Mouse (Mus musculus) liver, embryonic 16.5 days (tissue): ENCODE data around the gene Aox4. TPM values are rescaled to one million over a fixed set of nuclear protein-coding genes. Genes with fewer than 3 reads are reported as not detected.

Experiments
- ATAC-seq: fragments of 200-750 bp; cut with Nextera tagmentation; 2 replicates; pipeline ENCODE4 v1.8.0; 2017; ENCODE audit warnings: low read depth, mild to moderate bottlenecking, moderate number of reproducible peaks, moderate library complexity
- H3K27ac ChIP-seq: fragments of 300-500 bp; sonication (generic); 2 replicates; pipeline ENCODE4 v1.5.1; 2014; ENCODE audit warnings: mild to moderate bottlenecking, low read length
- H3K27me3 ChIP-seq: fragments of 300-500 bp; sonication (generic); 2 replicates; pipeline ENCODE4 v1.6.1; 2014; ENCODE audit warnings: low read depth, low read length, mixed read lengths; ENCODE audit not compliant: control insufficient read depth, insufficient read depth
- H3K36me3 ChIP-seq: fragments of 300-500 bp; sonication (generic); 2 replicates; pipeline ENCODE4 v1.6.1; 2014; ENCODE audit warnings: mild to moderate bottlenecking; ENCODE audit not compliant: control insufficient read depth, insufficient read depth
- H3K4me1 ChIP-seq: fragments of 300-500 bp; sonication (generic); 2 replicates; pipeline ENCODE4 v1.6.1; 2014; ENCODE audit warnings: low read depth, low read length, mixed read lengths; ENCODE audit not compliant: control insufficient read depth
- H3K4me2 ChIP-seq: fragments of 300-500 bp; sonication (generic); 2 replicates; pipeline ENCODE4 v1.6.1; 2014; ENCODE audit warnings: low read depth, low read length, mixed read lengths
- H3K4me3 ChIP-seq: fragments of 300-500 bp; sonication (generic); 2 replicates; pipeline ENCODE4 v1.5.1; 2014; ENCODE audit warnings: low read depth, mild to moderate bottlenecking, low read length
- H3K9ac ChIP-seq: fragments of 300-500 bp; sonication (generic); 2 replicates; pipeline ENCODE4 v1.6.1; 2014; ENCODE audit warnings: low read depth, low read length
- H3K9me3 ChIP-seq: fragments of 300-500 bp; sonication (generic); replicated peaks from 2 replicates; pipeline ENCODE4 v1.6.1; 2016; ENCODE audit warnings: low read length; ENCODE audit not compliant: control insufficient read depth
- WGBS: fragments of 180-500 bp; shearing (Covaris S2); extraction: QIAGEN DNeasy Blood & Tissue Kit; methylation state at CpG from one replicate; pipeline ENCODE4 v1.1.7; 2014; ENCODE audit not compliant: insufficient replicate concordance; 5-methylcytosine and 5-hydroxymethylcytosine counted together
- polyA plus RNA-seq: library from polyadenylated mRNA; unstranded; fragments of >200 nt; fragmentation: Nextera tagmentation; extraction: Ambion mirVana; gene quantifications from 2 replicates; pipeline ENCODE4 v1.2.1, GENCODE M21; 2015

Aox4 gene
- polyA plus RNA-seq, 1 experiment from 2014 or later: 0.18 TPM

DNA sequence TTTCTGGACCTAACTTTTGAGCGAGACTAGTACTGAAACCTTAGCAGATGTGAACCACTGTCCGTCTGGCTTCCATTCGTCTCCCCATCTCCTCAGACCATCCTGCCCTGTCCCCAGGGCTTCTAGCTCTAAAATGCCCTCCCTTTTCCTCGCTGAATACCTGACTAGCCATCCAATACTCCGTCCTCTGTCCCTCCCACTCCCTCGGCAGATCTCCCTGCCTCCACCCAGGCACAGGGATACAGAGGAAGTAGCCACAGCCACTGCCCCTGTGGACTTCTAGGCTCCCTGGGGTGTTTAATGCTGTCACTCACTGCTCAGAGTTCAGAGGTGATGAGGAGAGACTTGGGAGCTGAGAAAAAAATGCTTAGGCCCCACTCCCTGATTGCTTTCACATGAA lies 91.8 kb downstream of the Aox4 start:
- no peak for ATAC-seq
- H3K36me3 ChIP-seq: no peaks in the 10 kb centered on the region
- H3K4me3 ChIP-seq: no peak overlapping the region
- no peak overlapping the region for H3K9ac ChIP-seq
- no peaks in the 10 kb centered on the region for H3K9me3 ChIP-seq
- no peak overlapping the region for H3K27ac ChIP-seq
- H3K4me1 ChIP-seq: no peaks in the 10 kb centered on the region
- WGBS: 57% methylated on average over 6 of the region's 6 CpGs
- no peak overlapping the region for H3K4me2 ChIP-seq
- no peaks in the 10 kb centered on the region for H3K27me3 ChIP-seq

DNA sequence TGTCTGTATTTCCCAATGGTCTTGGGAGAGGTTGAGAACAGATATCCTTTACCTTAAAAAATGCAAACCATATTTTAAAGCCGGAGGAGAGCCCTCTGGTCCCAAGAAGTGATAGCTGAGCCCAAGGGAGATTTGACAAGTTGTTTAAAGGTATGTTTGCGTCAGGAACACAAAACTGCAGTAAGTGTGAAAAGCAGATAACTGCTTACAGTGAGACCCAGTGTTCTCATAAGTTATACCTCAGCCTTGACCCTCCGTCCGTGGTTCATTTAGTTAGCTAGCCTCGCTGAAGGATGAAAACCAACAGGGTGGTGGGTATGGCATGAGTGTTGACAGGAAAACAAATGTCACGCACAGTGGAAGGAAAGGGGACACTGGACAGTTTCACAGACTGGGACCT lies 92.8 kb downstream of the Aox4 start:
- no peaks in the 10 kb centered on the region for H3K4me1 ChIP-seq

GRCm38 (mm10) chr1:58303726-58304125 lies 93.5 kb downstream of the Aox4 start:
- no peaks in the 10 kb centered on the region for H3K27me3 ChIP-seq
- no peak overlapping the region for H3K4me2 ChIP-seq
- 0 out of 2 replicates have a peak, but pooled peaks have one; percentile 13 for ATAC-seq
- no peaks in the 10 kb centered on the region for H3K4me1 ChIP-seq
- no peak overlapping the region for H3K4me3 ChIP-seq
- no peak overlapping the region for H3K27ac ChIP-seq
- no peak overlapping the region for H3K9ac ChIP-seq
- 27% methylated on average over 4 of the region's 4 CpGs for WGBS
- H3K9me3 ChIP-seq: no peaks in the 10 kb centered on the region
- H3K36me3 ChIP-seq: no peaks in the 10 kb centered on the region

More for the DNA sequence above, 92.8 kb downstream of the Aox4 start:
- H3K9ac ChIP-seq: no peak overlapping the region
- H3K4me2 ChIP-seq: no peak overlapping the region
- no peak overlapping the region for H3K27ac ChIP-seq
- H3K36me3 ChIP-seq: no peaks in the 10 kb centered on the region
- no peak for ATAC-seq
- 60% methylated on average over 6 of the region's 6 CpGs for WGBS
- no peaks in the 10 kb centered on the region for H3K9me3 ChIP-seq
- H3K27me3 ChIP-seq: no peaks in the 10 kb centered on the region
- no peak overlapping the region for H3K4me3 ChIP-seq

DNA sequence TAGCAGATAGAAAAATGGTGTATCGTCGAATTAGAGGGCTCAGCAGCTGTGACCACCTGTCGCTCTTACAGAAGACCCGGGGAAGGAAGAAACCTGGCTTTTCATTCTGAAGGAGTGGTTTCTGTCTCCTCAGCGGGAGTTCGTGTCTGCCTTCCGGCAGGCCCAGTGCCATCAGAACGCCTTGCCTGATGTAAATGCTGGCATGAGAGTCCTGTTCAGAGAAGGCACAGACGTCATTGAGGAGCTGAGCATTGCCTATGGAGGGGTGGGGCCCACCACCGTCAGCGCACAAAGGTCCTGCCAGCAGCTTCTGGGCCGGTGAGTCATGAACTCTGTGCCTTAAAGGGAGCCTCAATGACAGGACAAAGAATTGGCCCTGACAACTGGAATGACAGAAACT lies 94.1 kb downstream of the Aox4 start:
- 61% methylated on average over 12 of the region's 12 CpGs for whole genome bisulfite sequencing
- H3K9me3 ChIP-seq: no peaks in the 10 kb centered on the region
- no peaks in the 10 kb centered on the region for H3K4me1 ChIP-seq
- no peak for ATAC-seq
- H3K27ac ChIP-seq: no peak overlapping the region
- no peak overlapping the region for H3K9ac ChIP-seq
- no peaks in the 10 kb centered on the region for H3K36me3 ChIP-seq
- no peak overlapping the region for H3K4me2 ChIP-seq
- no peaks in the 10 kb centered on the region for H3K27me3 ChIP-seq
- no peak overlapping the region for H3K4me3 ChIP-seq

DNA sequence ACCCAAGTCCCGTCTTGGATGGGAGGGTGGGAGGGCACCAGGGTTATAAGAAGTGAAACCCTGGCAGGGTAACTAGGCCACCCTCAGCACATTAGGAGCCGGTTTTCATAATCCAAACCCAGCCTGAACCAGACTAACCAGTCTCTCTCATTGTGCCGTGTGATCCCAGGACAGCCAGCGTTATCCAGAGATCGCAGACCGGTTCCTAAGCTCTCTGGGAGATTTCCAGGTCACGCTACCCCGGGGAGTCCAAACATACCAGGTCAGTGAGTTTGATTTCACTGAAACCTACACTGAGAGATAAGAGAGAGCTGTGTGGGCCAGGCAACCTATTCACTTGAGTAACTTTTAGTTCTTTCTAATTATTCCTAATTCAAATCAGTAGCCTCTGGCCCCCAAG lies 97.0 kb downstream of the Aox4 start:
- H3K9me3 ChIP-seq: no peaks in the 10 kb centered on the region
- H3K4me2 ChIP-seq: no peak overlapping the region
- no peaks in the 10 kb centered on the region for H3K36me3 ChIP-seq
- H3K27me3 ChIP-seq: no peaks in the 10 kb centered on the region
- no peak overlapping the region for H3K27ac ChIP-seq
- no peaks in the 10 kb centered on the region for H3K4me1 ChIP-seq
- no peak overlapping the region for H3K4me3 ChIP-seq
- no peak for ATAC-seq
- H3K9ac ChIP-seq: no peak overlapping the region
- 70% methylated on average over 8 of the region's 8 CpGs for WGBS

- Histone ChIP-seq H3K27me3 (no peaks in the 10 kb centered on the region), H3K27ac (no peak overlapping the region), H3K4me2 (no peak overlapping the region), H3K9me3 (no peaks in the 10 kb centered on the region), H3K4me3 (no peak overlapping the region), H3K36me3 (no peaks in the 10 kb centered on the region), H3K4me1 (no peaks in the 10 kb centered on the region), H3K9ac (no peak overlapping the region)
- WGBS: 69% methylated on average over 8 of the region's 8 CpGs
- no peak for ATAC-seq
These were observed 98.4 kb downstream of the Aox4 start for GRCm38 (mm10) chr1:58308594-58308993.

- Histone ChIP-seq H3K27me3 (no peaks in the 10 kb centered on the region), H3K27ac (no peak overlapping the region), H3K4me3 (no peak overlapping the region), H3K36me3 (no peaks in the 10 kb centered on the region), H3K9ac (no peak overlapping the region), H3K4me2 (no peak overlapping the region), H3K9me3 (no peaks in the 10 kb centered on the region), H3K4me1 (no peaks in the 10 kb centered on the region)
- no peak for ATAC-seq
- 49% methylated on average over 4 of the region's 4 CpGs for WGBS
These were observed 99.7 kb downstream of the Aox4 start for GRCm38 (mm10) chr1:58309853-58310252.

- Histone ChIP-seq H3K4me2 (no peak overlapping the region), H3K4me1 (no peaks in the 10 kb centered on the region), H3K27ac (no peak overlapping the region), H3K4me3 (no peak overlapping the region), H3K9me3 (no peaks in the 10 kb centered on the region), H3K9ac (no peak overlapping the region), H3K36me3 (no peaks in the 10 kb centered on the region), H3K27me3 (no peaks in the 10 kb centered on the region)
- 64% methylated on average over 7 of the region's 7 CpGs for WGBS
- no peak for ATAC-seq
These were observed 101.1 kb downstream of the Aox4 start for GRCm38 (mm10) chr1:58311221-58311864.

DNA sequence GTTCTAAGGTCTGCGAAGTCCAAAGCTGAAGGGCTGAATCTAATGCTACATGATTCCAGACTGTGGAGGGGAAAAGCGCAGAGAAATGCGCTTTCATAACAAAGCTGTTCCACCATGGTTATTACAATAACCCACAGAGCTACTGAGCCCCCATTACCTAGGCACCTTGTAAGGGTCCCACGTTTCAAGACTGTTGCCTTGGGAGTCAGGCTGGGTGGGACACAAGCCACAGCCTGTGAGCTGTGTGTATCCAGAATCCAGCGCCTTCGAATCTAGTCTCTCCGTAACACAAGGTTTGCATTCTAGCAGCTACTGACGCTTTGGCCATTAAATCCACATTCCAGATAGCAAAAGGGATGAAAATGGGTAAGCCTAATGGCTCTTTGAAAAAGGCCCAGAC lies 103.0 kb downstream of the Aox4 start:
- H3K36me3 ChIP-seq: no peaks in the 10 kb centered on the region
- WGBS: 88% methylated on average over 8 of the region's 8 CpGs
- no peak for ATAC-seq
- H3K4me1 ChIP-seq: no peaks in the 10 kb centered on the region
- no peaks in the 10 kb centered on the region for H3K27me3 ChIP-seq
- H3K9ac ChIP-seq: no peak overlapping the region
- H3K9me3 ChIP-seq: no peaks in the 10 kb centered on the region
- no peak overlapping the region for H3K4me2 ChIP-seq
- H3K27ac ChIP-seq: no peak overlapping the region
- H3K4me3 ChIP-seq: no peak overlapping the region
